Mouse (Mus musculus) ES-Bruce4 (cell line): ENCODE results near the gene Atp5e.

Experiments
- CTCF ChIP-seq: IDR thresholded peaks from one replicate; pipeline ENCODE4 v1.8.1; 2011; ENCODE audit warnings: low read depth, low read length
- EP300 ChIP-seq: IDR thresholded peaks from 2 replicates; pipeline ENCODE4 v1.6.1; 2011; ENCODE audit warnings: low read depth, low read length; ENCODE audit not compliant: insufficient read depth
- POLR2A ChIP-seq: IDR thresholded peaks from one replicate; pipeline ENCODE4 v1.8.1; 2011; ENCODE audit warnings: low read length; ENCODE audit not compliant: insufficient read depth

GRCm38 (mm10) chr2:174442460-174442859 lies 21.4 kb downstream of the Atp5e start:
- TF ChIP-seq POLR2A (no peak), CTCF (no peak), EP300 (no peak)
